Mouse (Mus musculus) left cerebral cortex, postnatal 14 days (tissue): ENCODE measurements at regions not wholly inside any gene's neighbourhood (a gene's known extent, or its start where the extent isn't known, plus 50 kb on each side); places are given as distances from the start of the nearest gene placed in this dataset.
"Not testable (repeated sequence)": the region's sequence is repeated elsewhere in the genome, so short reads cannot be mapped to it uniquely, and the experiment has no call there.

Experiments used
- DNase-seq, 2 experiments: peaks; one replicate each; pipeline ENCODE4 v3.0.0; 2021 to 2022; ENCODE audit warnings: low spot score in 2 of 2, mixed read lengths in 1 of 2
- intact Hi-C: fragments of 180-260 bp; cut with DNase I; formaldehyde crosslinking; loops from one replicate; pipeline ENCODE4 v1.15.1; 2025

DNA sequence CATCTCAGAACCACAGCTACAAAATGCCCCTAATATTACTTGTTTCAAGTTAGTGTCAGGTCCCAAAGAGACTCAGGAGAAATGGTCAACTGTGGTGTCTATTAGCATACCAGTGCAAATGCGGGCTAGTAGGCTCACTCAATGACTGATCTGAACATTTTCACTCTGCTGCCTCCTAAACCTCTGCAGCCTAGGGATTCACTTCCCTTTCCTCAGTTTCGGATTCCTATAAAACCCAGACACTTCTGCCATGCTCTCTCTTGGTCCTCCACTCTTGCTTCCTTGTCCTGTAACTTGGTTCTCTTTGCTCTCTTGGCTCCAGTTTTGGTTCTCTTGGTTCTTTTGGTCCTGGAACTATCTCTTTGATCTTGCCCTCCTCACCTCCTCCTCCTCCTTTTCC lies 206.3 kb upstream of the Spef2 start:
- intact Hi-C loops, result no loop called here
- DNase-seq, result no peak

DNA sequence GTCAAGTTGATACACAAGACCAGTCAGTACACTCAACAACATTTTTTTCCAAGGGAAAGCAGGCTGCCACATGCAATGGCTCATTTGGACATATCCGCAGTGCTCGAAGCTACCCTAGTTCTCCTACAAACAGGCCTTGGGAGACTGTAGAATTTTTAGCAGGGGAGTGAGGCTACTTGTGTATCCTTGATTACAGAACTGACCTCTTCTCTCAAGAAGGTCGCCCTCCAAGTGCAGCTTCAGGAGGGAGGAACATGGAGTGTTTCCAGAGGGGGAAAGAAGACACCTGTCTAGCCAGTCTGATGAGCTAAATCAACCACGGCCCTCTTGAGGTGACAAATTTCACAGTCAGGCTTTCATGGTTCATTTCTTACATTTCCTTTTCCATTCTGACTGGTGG lies 202.0 kb upstream of the Prlr start:
- intact Hi-C loops, result no loop called here

DNA sequence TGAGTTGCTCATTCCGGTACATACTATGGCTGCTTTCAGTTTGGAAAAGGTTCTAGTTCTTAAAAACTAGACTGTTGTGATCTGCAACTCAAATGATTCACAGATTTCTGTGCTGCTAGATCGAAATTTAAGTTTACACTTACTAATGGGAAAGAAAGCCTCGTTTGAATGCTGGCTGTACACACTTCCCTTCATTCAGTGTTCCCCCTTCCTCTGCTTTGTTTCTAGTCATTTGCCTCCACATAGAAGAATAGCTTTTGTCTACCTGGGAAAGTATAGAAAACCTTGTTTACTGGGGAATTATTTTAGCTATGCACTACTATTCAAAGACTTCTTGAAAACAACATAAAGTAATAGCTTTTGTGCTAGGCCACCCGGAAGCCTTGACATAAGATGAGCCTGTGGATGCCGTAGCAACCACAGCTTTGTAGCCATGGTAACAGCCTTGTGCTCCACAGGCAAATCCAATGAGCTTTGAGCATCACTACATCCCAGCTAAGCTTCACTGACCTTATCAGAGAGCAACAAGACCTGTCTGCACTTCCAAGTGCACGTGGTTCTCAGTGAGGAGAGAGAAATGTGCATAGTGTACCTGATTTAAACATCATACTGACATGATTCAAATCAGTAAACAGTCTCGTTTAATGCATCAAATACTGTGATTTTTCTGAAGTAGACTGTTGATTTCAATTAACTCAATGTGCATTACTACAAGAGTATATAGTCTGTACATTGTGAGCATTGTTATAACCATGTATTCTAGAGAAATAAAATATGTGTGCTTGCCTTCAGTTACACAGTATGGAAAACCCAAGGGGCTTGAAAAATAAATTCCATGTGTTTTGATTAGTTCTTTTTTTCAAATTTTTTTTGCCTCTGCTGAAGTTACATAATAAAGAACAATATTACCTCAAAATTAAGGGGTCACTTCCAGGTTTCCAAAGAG lies 165.5 kb upstream of the Prlr start:
- intact Hi-C loops, result no loop called here
- peak; percentile 32 to 49 for DNase-seq

More for the DNA sequence above, 202.0 kb upstream of the Prlr start:
- DNase-seq, result no peak

DNA sequence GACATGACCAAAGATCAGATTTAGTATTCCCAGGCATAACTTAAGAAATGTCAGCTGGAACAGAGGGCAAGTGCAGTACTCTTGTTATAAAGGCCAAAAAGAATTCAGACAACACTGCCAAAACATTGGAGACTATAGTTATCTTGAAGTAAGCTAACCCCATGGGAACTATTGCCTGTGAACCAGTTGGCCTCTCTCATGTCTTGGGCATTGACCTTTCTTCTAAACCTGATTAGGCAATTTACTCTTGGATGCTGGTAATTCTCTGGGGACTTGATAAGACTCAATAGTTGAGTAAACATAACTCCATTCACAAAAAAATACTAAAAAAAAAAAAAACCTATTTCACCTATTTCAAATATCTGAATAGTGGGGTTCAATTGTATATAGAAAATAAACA lies 159.8 kb upstream of the Prlr start:
- intact Hi-C loops, result no loop called here

DNA sequence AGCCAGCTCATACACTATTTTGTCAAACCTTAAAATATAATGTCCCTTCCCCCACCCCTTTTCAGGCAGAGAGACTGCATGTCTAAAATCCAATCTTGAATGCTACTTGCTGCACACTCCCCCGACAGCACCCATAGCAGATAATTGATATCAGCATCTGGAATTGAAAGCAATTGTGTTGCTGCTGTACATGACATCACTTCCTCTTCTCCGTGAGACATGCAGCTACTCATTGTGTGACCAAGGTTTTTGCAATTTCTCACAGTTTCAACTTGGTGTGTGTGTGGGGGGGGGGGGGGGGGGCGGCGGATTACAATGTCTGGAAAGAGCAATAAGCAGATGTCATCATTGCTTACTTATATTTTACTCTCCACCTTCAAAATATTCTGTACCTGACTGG lies 147.1 kb upstream of the Prlr start:
- intact Hi-C loops, result no loop called here
- no peak for DNase-seq

More for the DNA sequence above, 159.8 kb upstream of the Prlr start:
- DNase-seq, result no peak

DNA sequence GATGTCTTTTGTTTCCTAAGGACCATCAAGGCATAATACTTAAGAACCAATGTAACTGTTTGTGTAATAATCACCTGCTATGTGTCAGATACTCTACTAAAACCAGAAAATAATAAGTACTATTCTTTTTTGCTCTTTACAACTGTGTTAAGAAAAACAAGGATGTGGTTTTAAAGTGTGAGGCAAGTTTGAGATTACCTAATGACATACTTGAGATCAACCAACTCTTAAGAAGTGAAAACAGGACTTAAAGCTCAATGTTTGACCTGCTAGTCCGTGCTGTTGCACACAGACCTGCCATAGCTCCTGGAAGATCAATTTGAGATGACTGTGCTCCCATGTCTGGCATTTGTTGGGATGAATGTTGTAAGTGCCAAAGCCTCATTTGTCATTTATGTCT lies 141.5 kb upstream of the Prlr start:
- DNase-seq, result no peak
- intact Hi-C loops, result no loop called here

DNA sequence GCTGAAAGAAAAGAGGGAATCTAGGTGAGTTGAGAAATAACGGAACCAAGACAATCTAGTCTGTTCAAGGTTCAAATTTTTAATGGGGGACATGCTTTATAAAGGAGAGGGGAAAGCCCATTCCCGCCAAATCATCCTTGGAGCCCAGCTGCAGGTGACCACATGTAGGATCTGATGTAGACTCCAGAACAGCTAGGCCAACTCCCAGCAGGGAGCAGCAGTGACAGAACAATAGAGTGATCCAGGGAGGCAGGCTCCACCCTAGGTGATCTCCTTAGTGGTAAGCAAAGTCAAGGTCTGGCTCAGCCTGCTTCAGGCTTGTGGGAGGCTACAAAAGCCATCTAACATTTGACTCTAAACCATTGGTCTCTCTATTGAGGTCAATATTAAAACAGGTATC lies 140.5 kb upstream of the Prlr start:
- DNase-seq, intact Hi-C loops: not testable (repeated sequence)

DNA sequence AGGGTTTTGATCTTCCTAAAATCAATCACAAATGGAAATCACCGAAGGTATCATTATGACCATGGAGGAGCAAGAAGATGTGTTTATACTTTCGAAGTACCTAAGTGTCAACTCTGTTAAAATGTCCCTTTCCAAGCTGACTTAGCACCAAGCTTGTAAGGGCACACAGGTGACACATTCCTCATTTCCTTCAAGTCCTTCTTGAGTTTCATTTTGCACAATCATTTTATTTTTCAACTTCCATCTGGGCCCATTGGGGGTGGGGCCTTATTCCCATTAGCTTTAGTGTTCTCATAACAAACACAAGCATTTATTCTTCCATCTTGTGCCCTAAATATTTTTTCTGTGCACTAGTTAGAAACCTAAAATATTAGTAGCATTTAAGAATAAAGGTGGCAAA lies 103.5 kb upstream of the Prlr start:
- DNase-seq, result no peak
- intact Hi-C loops, result no loop called here

DNA sequence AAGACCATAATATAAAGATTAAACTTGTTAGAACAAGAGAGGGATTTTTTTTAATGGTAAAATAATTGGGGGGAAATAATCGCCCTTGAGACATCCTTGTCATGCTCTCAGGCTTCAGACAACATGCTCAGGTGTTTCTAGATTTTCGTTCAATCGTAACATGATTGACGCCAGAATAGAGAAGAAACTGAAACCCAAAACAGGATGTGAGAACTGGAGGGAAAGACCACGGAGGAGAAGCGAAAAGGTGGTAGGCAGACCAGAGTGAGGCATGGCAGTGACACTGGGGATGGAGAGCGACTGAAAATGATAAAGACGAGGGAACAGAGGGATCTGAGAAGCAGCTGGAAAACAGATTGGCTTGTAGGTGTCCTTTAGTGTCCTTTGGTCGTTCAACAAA lies 102.1 kb upstream of the Prlr start:
- no peak for DNase-seq
- intact Hi-C loops, result no loop called here

DNA sequence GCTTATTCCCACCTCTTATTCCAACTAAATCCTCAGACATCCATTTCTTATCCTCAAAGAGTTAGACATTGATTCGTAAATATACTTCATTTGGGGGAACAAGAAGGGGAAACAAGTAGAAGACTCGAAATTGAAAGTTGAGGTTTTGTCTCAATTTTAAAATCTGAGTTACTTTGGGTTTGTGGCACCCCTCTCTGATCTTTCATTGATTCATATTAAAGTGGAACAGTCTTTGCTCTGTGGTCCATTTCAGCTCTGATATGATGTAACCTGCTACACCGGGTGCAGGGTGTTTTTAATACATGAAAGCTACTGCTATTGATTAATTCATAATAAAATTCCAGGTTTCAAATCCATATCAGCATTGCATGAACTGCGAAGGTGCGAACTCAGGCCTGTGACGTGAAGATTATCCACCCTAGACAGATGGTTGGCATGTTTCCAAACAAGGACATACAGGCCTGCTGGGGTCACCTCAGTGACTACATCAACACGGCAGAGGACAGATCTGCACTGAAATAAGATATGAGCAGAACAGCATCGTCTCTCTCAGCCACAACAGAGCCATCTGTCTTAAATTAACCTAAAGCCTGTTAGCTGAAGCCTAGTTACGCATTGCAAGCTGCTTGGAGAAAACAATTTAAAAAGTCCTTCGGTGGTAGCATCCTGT lies 101.5 kb upstream of the Prlr start:
- intact Hi-C loops, result no loop called here
- peak in 1 of 2 experiments; percentile 1 for DNase-seq

DNA sequence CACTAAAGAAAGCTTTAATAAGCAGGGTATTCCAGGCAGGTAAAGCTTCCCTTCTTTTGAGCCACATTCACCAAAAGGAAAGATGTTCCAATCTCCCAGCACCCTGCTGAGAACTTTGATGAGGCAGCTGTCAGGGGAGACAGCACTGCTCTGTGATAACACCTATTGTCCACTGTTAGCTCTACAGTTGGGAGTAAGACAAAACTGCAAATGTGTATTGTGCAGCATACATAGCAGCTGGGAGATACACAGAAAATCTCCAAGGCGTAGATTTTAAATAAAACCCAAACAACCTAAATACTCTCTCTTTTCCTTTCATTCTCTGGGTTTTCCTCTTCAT lies 101.0 kb upstream of the Prlr start:
- DNase-seq, result no peak
- intact Hi-C loops, result no loop called here

DNA sequence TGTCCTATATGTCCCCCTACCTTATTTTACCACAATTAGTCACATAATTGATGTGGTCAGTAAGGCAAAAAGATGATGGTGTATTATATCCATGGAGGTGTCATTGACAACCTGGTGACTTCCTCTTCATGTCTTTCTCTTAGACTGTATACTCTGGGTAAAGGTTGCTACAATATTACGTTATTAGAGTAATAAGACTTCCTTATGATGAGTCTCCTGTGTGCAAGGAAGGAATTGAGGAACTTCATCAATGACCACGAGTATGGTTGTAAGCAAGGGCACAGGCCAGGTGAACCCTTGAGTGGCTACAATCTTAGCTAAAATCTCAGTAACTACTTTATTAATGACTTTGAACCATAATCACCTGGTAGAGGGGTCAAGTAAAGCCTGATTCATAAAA lies 98.6 kb upstream of the Prlr start:
- intact Hi-C loops, result no loop called here
- DNase-seq, result no peak

DNA sequence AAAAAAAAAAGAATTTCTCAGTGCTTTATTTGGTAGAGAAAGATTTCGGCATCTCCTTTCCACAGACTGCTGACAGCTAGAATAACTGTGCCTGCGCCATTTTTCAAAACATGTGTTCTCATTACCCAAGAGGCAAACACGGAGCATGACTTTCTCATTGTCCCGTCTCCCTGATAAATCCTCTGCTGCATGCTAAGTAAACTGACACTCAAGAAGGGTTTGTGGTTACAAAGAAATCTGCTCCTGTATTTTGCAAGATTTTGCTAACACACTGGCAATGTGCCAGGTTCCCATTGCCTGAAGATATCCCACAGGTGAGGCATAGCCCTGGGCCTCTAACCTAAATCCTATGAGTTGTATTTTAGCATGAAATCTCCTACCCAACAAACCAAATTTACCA lies 97.5 kb upstream of the Prlr start:
- DNase-seq, result no peak
- intact Hi-C loops, result no loop called here

DNA sequence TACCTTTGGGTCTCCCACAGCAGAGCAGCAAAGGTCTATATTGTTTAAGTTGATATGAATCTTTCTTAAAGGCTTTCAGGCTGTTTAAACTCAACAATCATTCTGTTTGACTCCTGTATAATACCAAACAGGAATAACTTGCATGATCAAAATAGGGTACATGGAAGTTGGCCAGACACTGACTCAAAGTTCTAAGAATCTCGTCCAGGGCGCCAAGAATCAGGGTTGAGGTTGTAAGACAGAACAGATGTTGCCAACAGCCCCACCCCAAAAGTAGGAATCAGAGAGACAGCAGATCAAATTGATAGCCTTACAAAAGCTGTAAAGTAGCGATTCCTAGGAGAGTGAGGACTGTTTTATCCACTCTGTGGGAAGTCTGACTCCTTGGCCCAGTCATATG lies 88.3 kb upstream of the Prlr start:
- no peak for DNase-seq
- intact Hi-C loops, result no loop called here

DNA sequence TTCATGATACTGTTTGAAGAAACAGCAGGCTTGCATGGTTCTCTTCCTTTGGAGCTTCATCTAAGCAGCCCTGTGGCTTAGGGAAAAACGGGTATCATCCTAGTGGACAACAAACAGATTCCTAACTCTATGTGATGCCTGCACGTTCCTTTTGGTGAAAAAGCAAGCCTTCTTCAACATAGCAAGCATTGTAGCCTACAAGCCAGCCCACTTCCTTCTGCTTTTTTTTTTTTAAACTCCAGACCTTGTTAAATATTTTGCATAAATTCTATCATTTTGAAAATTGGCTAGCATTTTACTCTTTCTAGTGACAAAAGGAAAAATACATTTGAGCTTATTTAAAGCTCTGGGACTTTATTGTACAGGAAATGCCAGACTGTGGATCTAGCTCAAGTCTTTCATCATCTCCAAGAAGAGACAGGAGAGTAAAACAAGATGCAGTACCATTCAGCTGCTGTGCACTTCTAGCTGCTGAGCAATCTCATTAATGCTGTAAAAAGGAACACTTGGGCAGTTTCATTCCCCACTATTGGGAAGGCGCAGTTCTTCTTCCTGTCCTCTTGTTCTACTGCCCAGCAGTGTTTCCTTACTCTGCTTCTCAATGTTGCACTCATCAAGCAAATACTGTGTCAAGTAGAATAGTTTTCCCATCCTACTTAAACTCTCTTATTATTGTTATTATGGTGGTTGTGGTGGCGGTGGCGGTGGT lies 86.5 kb upstream of the Prlr start:
- DNase-seq, result no peak
- intact Hi-C loops, result no loop called here

DNA sequence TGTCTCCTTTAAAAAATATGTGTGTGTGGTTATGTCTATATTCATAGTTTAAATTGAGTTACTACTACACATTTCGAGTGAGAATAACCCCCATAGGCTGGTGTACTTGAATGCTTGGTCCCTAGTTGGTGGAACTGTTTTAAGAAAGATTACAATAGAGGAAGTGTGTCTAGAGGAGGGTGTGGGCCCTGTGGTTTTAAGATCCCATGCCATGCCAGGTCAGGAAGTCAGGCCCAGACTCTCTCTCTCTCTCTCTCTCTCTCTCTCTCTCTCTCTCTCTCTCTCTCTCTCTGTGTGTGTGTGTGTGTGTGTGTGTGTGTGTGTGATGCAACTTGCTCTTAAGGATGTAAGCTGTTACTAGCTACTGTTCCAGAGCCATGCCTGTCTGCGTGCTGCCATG lies 73.7 kb upstream of the Prlr start:
- intact Hi-C loops, result no loop called here
- no peak for DNase-seq

DNA sequence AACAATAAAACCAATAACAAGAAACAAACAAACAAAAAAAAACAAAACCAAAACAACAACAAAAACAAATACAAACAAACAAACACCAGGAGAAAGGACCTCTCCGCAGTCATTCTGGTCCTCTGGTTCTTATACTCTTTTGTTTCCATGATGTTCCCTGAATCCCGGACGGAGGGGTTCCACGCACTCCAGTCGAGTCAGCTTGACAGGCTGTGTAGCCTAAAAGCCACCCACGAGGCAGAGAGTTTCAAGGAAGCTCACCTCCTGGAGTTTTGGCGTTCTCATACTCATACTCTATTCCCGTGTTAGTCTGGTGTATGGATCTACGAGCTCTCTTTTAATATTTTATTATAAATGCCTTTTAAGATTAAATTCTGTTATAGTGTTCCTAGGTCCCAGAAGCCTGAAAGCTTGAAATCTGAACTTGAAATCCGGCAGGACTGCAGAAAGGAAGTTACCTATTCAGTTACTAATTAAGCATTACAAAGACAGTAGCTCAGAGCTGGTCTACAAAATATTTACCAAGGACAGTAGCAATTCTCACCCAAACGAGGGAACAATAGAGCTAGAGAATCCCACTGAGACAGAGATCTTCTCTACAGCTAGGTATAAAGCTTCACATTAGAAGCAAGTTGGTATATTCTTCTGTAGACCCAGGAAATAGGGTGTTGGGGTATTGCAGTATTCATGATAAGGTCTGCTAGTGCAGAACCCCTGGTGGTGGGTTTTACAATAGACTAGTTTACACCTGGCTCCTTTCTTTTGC lies 71.6 kb upstream of the Prlr start:
- intact Hi-C loops, DNase-seq: not testable (repeated sequence)

DNA sequence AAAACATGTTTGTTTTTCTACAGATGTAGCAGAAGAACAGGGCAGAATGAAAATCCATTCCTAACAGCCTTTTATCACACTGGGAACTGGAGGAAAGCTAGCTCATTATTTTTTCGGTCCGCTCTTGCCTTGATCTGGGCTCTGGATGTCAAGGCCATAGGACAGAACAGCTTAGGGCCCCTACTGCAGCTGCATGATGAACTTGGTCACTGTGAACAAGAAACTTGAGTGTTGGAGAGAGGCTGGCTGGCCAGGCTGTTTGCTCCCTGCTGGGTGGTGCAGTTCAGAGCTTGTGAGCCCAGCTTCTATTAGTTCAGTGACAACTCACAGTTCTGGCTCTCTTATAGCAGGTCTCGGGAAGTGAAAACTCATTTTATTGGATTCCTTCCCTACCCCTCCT lies 70.2 kb upstream of the Prlr start:
- DNase-seq, result no peak
- intact Hi-C loops, result no loop called here
